Mouse (Mus musculus): ENCODE results near the gene Gm4450.
"Not testable (repeated sequence)": the region's sequence is repeated elsewhere in the genome, so short reads cannot be mapped to it uniquely, and the experiment has no call there.

Gm4450 gene

DNA sequence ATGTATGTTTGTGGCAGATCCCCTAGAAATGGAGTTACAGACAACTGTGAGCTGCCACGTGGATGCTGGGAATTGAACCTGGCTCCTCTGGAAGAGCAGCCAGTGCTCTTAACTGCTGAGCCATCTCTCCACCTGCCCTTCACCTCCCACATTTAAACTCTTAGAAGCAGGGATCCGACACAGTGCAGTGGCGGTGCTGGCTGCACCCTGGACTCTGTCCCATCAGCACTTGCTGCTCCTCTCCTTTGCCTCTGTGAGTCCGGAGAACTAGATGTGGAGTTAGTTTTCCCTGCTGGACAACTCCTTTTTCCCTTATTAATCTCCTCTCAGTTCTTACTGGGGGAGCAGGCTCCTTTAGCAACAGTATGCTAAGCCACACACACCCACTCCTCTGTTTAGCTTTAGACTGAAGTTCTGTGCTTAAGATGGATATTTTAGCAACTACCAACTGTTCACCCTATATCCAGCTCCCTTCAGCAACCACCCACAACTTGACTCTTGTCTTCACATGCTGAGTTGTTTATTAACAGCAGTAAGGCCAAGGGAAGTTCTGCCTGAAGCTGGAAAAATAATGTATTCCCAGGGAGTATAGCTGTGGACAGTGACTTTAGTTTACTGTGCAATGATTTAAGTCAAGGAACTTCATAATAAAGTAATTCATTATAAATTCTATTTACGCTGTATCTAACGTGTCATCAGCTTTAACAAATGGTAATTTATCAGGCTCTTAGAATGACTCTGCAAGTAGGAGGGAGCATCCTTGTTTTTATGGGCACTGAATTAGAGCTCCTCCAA, 37.7 kb downstream of the Gm4450 start:
- no peak for DNase-seq (ENCODE audit: low read depth, low spot score)

DNA sequence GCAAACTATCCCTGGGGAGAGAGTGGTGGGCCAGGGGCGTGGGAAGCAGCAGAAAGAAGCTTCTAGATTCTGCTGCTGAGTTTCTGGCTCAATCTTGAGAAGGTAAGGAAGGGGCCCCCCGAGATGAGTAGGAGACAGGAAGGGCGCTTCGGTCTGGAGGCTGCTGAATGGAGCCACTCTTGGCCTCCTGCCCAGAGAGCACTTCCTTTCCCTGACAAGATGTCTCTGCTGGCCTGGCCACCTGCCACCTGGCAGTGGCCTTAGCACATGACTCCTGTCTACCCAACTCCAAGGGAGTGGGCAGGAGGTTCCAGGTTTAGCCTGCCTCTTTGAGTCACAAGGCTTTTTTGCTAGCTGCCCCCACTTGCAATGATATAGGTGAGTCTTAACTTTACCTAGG, 39.6 kb downstream of the Gm4450 start:
- DNase-seq (ENCODE audit: low read depth, low spot score) = peak; percentile 34

GRCm38 (mm10) chr3:98416426-98417250, 40.3 kb downstream of the Gm4450 start:
- no peak for DNase-seq (ENCODE audit: low read depth, low spot score)

GRCm38 (mm10) chr3:98414296-98414695, 42.6 kb downstream of the Gm4450 start:
- no peak for DNase-seq (ENCODE audit: low read depth, low spot score)

DNA sequence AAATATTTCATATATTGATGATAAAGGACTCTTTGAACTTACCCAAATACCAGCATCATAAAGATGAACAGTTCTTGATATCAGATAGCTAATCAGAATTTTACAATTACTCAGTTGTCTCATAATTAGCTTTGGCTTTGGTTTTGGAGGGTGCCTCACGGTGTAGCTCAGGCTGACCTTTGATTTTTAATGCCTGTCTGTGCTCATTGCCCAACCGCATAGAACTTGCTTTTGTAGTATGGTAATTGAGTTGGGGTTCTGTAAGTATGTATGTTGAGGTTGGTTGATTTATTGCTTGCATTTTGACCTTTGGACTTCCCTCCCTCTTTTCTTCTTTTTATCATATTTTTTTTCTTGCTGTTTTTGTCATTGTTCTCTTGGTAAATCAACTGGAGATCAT, 43.2 kb downstream of the Gm4450 start:
- DNase-seq (ENCODE audit: low read depth, low spot score) = no peak

DNA sequence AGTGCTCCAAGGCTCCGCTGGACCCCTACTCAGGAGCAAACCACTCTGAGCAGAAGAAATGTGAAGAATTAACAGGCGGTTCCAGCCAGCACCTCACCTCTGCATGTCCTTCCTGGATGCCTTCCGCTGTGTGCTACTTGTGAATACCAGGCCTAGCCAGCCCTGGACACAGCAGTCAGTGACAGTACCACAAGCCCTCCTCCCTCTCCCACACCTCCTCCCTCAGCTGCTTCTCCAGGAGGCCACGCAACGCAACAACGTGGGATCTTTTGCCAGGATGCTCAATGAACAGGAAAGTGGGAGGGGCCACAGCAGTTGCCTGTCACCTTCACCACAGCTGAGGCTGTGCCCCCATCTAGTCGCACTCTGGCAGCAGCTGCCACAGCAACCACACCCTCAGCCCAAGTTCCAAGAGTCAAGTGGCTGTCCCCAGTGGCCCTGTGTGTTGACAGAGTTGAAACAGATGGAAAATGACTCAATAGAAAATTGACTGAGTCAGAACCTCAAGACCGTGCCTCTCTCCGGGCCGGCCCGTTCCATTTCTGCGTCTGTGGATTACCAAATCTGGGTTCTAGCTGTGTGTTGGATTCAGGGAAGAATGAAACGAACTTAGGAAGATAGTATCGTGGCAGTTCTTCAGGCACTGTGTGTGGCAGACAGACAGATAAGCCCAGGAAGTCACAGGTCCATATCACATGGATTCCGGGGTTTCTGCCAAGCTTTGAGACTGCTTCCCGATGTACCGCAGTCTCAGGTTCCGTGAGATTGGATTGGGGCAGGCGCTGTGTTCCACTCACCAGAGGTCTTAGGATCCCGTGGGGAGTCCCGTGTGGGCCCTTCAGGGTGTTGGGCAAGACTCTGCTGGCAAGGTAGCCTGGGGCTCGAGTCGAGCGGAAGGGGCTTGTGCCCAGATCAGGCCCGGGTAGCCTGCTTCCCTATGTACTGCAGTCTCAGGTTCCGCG, 46.0 kb downstream of the Gm4450 start:
- not testable (repeated sequence) for DNase-seq (ENCODE audit: low read depth, low spot score)

GRCm38 (mm10) chr3:98407261-98407780, 49.6 kb downstream of the Gm4450 start:
- DNase-seq (ENCODE audit: low read depth, low spot score) = not testable (repeated sequence)

- DNase-seq (ENCODE audit: low read depth, low spot score) = peak; percentile 66
Observed at GRCm38 (mm10) chr3:98406569-98407144, 50.3 kb downstream of the Gm4450 start.

GRCm38 (mm10) chr3:98405877-98406276, 51.0 kb downstream of the Gm4450 start:
- DNase-seq (ENCODE audit: low read depth, low spot score) = not testable (repeated sequence)

GRCm38 (mm10) chr3:98404268-98404895, 52.5 kb downstream of the Gm4450 start:
- not testable (repeated sequence) for DNase-seq (ENCODE audit: low read depth, low spot score)

Measured in CD4-positive, CD25-positive, alpha-beta regulatory T cell, adult 2 months (primary cell).